Mouse (Mus musculus): Measurements from ENCODE around the gene Ntng1. TPM values are rescaled to one million over a fixed set of nuclear protein-coding genes. Genes with fewer than 3 reads are reported as not detected.

Ntng1 gene
- polyA plus RNA-seq, 1 experiment: 1.4 TPM

- DNase-seq (ENCODE audit: low spot score): no peak
These were observed 220.0 kb downstream of the Ntng1 start for GRCm38 (mm10) chr3:109923788-109924187.

DNA sequence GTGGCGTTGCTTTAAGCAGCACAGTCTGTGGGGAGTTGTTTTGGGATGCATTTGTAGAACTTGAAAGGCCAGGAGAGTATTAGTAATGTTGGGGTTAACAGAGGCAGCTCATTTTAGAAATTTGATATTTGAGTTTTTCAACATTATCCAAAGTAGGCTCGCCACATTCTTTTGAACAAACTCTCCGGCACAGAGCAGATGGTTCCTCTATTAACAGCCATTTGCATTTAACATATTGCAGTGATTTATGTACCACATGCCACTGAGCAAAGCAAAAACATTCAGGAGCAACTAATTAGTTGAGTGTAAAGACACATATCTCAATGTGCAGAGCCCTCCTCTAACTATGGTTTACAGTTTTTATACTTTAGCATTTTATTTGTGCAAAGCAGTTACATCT, 224.8 kb downstream of the Ntng1 start:
- DNase-seq (ENCODE audit: low spot score): no peak

DNA sequence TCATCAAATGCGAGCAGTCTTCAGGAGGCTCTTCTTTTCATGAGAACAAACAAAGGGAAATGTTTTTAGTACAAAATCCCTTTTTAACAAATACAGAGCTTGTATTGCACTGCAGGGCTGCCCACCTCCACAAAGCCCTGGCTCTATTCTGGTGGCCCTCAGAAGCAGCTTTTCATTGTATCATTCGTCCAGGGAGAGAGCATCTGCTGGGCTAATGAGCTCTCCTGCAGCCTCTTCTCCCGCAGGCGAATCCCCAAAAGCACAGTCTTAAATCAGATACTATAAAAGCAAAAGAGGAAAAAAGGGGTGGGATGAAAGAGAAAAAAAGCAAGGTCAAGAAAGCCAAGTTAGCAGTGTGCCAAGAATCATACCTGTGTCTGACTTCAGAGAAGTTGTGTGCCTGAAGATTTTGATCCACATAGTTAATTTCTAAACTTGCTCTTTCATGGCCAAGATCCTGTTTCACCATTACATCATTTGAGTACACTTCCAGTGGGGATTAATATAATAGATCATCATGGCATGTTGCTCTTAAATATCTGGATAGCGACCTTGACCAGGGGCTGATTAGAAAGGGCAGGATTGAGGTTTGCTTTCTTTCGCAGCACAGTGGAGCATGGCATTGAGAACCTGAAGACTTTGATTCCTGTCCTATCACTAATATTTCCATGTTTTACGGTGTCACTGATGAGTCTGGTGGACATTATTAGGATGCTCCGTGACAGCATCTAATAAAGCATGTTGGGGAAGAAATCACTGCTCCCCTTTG, 225.7 kb downstream of the Ntng1 start:
- no peak for DNase-seq (ENCODE audit: low spot score)

GRCm38 (mm10) chr3:109917077-109917476, 226.7 kb downstream of the Ntng1 start:
- no peak for DNase-seq (ENCODE audit: low spot score)

- DNase-seq (ENCODE audit: low spot score): no peak
These were observed 229.6 kb downstream of the Ntng1 start for GRCm38 (mm10) chr3:109914226-109914625.

DNA sequence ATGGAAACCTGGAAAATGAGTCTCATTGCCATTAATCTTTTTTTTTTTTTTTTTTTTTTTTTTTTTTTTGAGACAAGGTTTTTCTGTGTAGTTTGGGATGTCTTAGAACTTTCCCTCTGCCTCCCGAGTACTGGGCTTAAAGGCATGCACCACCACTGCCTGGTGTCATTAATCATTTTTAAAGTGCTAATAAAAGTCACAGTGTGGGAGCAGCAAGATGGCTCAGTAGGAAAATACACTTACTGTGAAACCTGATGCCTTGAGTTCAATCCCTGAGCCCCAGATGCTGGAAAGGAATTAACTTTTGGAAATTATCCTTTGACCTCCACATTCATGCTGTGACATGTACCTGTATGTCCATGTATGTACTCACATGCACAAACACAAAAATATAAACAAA, 253.2 kb downstream of the Ntng1 start:
- DNase-seq (ENCODE audit: low spot score): no peak

GRCm38 (mm10) chr3:109885672-109886071, 258.1 kb downstream of the Ntng1 start:
- DNase-seq (ENCODE audit: low spot score): no peak

GRCm38 (mm10) chr3:109879061-109879460, 264.8 kb downstream of the Ntng1 start:
- no peak for DNase-seq (ENCODE audit: low spot score)

- DNase-seq (ENCODE audit: low spot score): no peak
These were observed 271.8 kb downstream of the Ntng1 start for GRCm38 (mm10) chr3:109871986-109872385.

GRCm38 (mm10) chr3:109858276-109858675, 285.5 kb downstream of the Ntng1 start:
- DNase-seq (ENCODE audit: low spot score): no peak

DNA sequence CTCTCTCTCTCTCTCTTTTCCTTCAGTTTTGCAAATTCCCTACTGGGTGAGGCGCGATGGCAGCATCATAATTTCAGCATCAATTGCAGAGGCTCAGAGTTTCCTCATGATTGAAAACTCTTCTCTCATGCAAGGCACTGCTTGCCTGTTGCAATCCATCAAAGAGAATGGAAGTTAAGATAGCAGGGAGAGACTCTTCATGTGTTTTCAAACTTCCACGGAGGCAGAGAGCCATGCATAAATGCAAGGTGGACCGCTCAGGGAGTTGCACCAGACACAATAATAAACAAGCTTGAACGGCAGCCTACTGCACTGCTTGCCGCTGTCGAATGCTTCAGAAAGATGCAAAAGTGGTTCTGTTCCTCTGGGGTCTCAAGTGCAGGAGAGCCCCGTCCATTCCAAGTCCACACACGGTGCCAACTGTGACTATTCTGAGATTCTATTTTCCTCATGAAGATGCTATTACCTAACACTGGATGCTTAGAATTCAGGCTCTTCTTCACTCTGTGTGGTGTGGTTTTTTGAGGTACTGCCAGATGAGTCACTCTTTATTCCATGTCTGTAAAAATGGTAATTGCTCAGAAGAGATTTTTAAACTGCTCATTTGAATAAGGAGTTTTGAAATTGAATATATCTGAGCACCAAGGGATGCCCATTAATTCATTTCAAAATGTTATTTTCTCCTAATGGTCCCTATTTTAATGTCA, 289.2 kb downstream of the Ntng1 start:
- no peak for DNase-seq (ENCODE audit: low spot score)

DNA sequence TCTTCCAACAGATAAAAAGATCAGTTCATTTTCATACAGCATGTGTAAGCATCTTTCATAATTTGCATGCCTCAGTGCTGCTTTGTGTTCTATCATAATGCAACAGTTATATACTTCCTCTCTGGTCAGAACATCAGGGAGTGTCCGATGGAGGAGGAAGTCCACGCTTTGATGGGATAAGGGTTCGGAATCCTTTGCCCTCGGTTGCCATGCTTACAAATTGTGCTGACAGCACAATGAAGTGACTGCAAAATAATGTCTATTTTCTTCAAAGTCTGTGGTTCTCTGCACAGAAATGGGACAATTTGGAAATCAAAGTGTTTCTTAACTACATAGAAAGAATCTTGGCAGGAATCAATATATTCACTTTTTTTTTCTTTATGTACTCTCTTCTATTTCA, 297.2 kb downstream of the Ntng1 start:
- DNase-seq (ENCODE audit: low spot score): no peak

DNA sequence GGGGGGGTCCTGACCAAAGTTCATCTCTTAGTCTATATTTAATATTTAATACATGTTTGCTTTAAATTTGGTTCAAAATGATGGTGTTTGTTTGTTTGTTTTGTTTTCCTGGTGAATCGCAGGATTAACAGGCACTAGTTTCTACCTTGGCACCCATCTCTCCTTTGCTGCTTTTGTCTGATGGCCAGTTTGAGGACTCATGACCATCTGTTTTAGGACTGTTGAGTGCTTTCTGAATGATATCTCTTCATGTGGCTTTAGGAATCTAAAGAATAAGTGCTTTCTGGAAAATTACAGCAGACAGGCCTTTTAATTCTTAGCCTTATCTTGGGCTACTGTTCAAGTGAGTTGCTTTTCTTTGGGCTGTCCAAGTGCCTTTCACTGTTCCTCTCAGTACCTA, 318.0 kb downstream of the Ntng1 start:
- no peak for DNase-seq (ENCODE audit: low spot score)

- no peak for DNase-seq (ENCODE audit: low spot score)
These were observed 320.9 kb downstream of the Ntng1 start for GRCm38 (mm10) chr3:109822803-109823474.

DNA sequence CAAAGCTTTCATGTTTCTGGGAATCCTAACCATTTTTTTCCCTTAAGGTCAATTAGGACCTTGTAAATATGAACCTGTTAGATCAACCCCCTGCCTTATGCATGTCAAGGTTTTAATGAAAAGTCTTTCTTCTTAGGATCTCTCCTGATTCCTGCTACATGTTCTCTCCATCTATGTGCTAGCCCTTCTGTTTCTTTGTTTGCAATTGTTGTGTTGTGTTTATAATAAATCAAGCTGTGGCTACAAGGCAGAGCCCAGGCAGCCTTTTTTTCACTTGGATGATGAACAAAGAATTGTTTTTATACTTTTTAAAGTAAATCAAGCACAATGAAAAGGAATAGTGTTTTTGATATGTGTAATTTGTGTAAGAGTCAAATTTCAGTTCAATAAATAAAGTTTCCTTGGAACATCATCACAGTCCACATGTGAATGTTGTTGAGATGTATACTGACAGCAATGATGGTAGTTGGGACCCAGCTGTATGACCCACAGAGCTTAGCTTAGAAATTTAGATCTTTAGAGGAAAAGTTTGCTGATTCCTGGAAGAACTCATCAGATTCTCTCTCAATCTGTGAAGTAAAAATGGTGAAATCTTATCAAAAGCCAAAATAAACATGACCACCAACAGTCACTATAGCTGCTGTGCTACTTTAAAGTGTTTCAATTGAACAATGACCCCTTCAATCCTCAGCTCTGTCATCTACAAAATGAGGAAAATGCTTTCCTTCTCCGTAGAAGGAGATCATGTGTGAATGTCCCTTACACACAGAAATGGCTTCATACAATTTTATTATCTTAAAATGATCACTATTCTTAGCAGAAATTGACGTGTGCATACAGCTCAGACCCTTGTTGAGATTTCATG, 324.8 kb downstream of the Ntng1 start:
- no peak for DNase-seq (ENCODE audit: low spot score)

DNA sequence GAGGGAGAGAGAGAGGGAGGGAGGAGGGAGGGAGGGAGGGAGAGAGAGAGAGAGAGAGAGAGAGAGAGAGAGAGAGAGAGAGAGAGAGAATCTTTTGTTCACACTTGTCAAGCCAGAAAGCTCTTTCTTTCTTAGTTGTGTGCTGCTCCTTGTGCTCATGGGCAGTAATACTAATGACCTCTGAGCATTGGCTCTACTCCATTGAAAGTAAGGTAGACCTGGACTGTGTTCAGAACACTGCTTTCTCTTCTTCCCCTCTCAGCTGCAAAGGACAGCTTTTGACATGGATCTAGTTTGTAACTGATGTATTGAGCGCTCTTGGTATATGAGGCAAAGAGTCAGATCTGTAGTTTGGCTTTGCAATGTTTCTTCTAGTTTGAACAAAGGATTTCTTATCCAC, 334.7 kb downstream of the Ntng1 start:
- DNase-seq (ENCODE audit: low spot score): no peak

DNA sequence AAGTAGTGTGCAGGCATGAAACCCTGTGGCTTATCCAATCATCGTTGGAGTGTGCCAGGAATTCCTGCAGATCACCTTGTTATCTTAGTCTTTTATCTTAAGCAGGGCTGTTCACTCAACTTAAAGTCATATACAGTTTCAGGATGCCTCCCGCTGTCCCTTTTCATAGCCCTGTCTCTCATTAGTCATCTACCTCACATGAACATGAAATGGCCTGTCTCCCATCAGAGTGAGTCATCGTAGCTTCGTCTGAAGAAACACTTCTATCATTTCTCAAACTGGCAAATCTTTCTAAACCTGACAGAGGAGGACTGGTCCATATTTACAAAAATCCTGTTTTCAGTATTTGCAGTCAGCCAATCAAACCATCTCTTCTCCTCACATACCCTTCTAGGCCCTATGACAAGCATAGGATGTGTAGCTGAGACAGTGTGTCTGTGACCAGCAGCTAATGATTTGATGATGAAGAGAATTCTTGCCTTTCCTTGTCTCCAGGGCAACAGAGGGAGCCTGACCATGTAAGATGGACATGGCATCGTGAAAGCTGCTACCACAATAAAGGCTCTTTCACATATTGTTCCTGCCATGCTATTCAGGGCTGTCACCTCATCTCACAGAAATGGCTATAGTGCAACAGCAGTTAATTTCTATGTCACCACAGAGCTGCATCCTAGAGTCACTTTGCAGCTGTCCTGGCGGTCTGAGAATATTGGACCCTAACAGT, 336.4 kb downstream of the Ntng1 start:
- DNase-seq (ENCODE audit: low spot score): no peak

- no peak for DNase-seq (ENCODE audit: low spot score)
These were observed 339.7 kb downstream of the Ntng1 start for GRCm38 (mm10) chr3:109804145-109804544.

DNA sequence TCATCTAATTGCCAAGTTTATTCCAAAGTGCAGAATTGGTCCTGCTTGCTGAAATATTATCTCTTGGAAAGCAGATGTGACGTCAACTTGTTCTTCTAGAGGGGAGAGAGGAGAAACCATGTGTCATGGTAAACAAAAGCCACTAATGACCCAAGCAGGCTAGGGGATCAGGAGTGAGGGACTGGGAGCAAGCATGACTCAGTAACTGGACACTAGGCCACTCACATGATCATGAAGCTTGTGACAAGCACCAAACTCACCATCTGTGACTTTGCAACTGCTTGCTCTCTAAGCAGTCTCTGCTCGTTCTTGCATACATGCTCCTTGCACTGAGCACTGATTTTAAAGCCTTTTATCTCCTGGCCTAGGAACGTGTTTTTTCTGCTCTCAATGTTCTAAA, 340.2 kb downstream of the Ntng1 start:
- no peak for DNase-seq (ENCODE audit: low spot score)

GRCm38 (mm10) chr3:109797354-109797753, 346.5 kb downstream of the Ntng1 start:
- no peak for DNase-seq (ENCODE audit: low spot score)

DNA sequence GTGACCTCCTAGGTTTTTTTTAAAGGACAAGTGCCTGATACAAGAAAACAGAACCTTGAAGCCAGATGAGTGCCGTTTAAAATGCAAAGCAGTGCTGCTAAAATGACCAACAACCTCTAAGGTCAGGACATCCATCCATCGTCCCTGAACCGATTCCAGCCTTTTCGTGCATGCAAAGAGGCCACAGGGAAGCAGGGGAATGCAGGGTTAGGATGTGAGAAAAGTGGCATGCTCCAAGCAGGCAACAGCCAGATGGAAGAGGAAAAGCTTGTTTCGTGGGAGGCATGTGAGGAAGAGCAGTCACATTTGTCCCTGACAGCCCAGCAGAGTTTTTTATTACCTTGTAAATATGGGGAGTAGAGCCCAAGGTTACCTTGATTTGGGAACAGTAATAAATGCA, 360.6 kb downstream of the Ntng1 start:
- no peak for DNase-seq (ENCODE audit: low spot score)
